Mouse (Mus musculus) lung, adult 2 months (tissue): ENCODE data around the gene Erp27.

Source experiments
- CTCF ChIP-seq: fragments of 200-500 bp; IDR thresholded peaks from 2 replicates; pipeline ENCODE4 v1.5.1; 2011; ENCODE audit warnings: mild to moderate bottlenecking, low read length, control low read depth; ENCODE audit not compliant: insufficient read depth
- POLR2A ChIP-seq: fragments of 200-500 bp; IDR thresholded peaks from 2 replicates; pipeline ENCODE4 v1.6.1; 2011; ENCODE audit warnings: low read depth, mild to moderate bottlenecking, control low read depth, low read length, borderline replicate concordance; ENCODE audit errors: extremely low read depth

DNA sequence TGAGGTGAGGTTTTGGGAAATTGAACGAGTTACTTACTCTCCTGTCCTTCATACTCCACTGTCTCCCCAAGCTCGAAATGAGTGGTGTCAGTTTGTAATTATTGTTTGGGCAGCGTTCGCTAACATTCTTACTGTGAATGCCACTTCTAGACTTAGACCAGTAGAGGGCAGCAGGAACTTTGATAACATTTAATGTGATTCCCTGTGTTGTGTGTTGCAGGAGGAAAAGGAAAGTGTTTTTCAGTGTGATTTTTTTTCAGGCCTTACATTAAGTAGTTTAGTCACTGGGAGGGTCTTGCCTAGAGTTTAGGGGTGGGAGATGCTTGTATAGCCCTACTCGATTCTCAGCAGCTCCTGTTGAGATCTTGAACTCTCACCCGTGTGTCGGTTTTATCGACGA, 61.0 kb downstream of the Erp27 start:
- TF ChIP-seq POLR2A (no peak), CTCF (peak; percentile 18; the same call in 1 of the 2 replicates)
